Mouse (Mus musculus) kidney, adult 2 months (tissue): ENCODE results near the gene Bcat1.

ENCODE experiments used
- CTCF ChIP-seq: fragments of 200-500 bp; conservative IDR thresholded peaks from 2 replicates; pipeline ENCODE4 v1.5.1; 2011; ENCODE audit warnings: low read depth, mild to moderate bottlenecking, control low read depth, low read length, moderate library complexity, mixed read lengths; ENCODE audit not compliant: insufficient read depth, insufficient read length
- POLR2A ChIP-seq: fragments of 200-500 bp; IDR thresholded peaks from one replicate; pipeline ENCODE4 v1.6.1; 2011; ENCODE audit warnings: low read depth, low read length, control low read depth

DNA sequence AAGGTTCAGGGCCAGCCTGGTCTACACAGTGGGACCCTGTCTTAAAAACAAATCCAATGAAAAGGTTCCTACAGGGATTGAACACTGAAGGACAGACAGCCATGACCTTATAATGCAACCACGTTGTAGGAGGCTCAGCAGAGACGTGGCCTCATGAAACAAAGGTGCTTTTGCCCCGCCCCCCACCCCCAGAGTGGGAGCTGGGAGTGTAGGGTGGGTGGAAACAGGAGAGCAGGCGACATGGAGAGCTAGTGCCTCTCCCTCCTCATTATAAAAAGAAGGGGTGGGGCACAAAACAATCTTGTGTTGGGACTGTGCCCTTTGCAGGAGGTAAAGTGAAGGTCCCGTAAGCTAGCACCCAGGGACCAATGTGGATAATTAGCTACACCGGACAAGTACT lies 74.5 kb downstream of the Bcat1 start:
- TF ChIP-seq CTCF (no peak), POLR2A (no peak)
